Mouse (Mus musculus): ENCODE measurements around the gene 4921530L21Rik. TPM values are rescaled to one million over a fixed set of nuclear protein-coding genes. Genes with fewer than 3 reads are reported as not detected.

4921530L21Rik gene
- total RNA-seq, 1 experiment = not detected

- Histone ChIP-seq H3K27ac (ENCODE audit: insufficient read depth, low read depth, low read length, poor library complexity, severe bottlenecking) (no peak overlapping the region), H3K36me3 (ENCODE audit: control insufficient read depth, insufficient read depth, low read length, poor library complexity, severe bottlenecking) (no peaks in the 10 kb centered on the region), H3K4me3 (ENCODE audit: insufficient read depth in 1 of 2, low read depth in 1 of 2, low read length in 2 of 2, poor library complexity in 1 of 2, severe bottlenecking in 1 of 2) (no peak overlapping the region), H3K4me1 (ENCODE audit: control insufficient read depth in 2 of 2, insufficient read depth in 2 of 2, low read length in 2 of 2, poor library complexity in 1 of 2) (no peaks in the 10 kb centered on the region), H3K9ac (ENCODE audit: insufficient read depth, low read depth, low read length, poor library complexity, severe bottlenecking) (no peak overlapping the region), H3K9me3 (ENCODE audit: control insufficient read depth, insufficient read depth, low read depth, low read length) (no peaks in the 10 kb centered on the region)
- no peak for DNase-seq (ENCODE audit: low read depth, low spot score)
- TF ChIP-seq ZC3H11A (IDR thresholded peaks at IDR 0.05; ENCODE audit: borderline replicate concordance, low read depth, low read length) = no peak
- no peak for TF ChIP-seq HCFC1 (IDR thresholded peaks at IDR 0.05; ENCODE audit: borderline replicate concordance, insufficient read depth, low read length)
- no peak for TF ChIP-seq CHD2 (IDR thresholded peaks at IDR 0.05; ENCODE audit: low read depth, low read length)
- TF ChIP-seq ZNF384 (IDR thresholded peaks at IDR 0.05; ENCODE audit: low read depth, low read length) = no peak
- TF ChIP-seq MAFK (IDR thresholded peaks at IDR 0.05; ENCODE audit: insufficient read depth, low read depth, low read length) = no peak
- in situ Hi-C loops (cut with MboI; ENCODE audit: low sequenced_read_pairs in 2 of 2, unreplicated experiment in 2 of 2) = no loop called here
Observed at GRCm38 (mm10) chr14:95913293-95913692, 32.2 kb downstream of the 4921530L21Rik start.

GRCm38 (mm10) chr14:95926742-95927141, 45.7 kb downstream of the 4921530L21Rik start:
- no peaks in the 10 kb centered on the region for H3K36me3 ChIP-seq (ENCODE audit: control insufficient read depth, insufficient read depth, low read length, poor library complexity, severe bottlenecking)
- no peaks in the 10 kb centered on the region for H3K9me3 ChIP-seq (ENCODE audit: control insufficient read depth, insufficient read depth, low read depth, low read length)
- H3K4me1 ChIP-seq (ENCODE audit: control insufficient read depth in 2 of 2, insufficient read depth in 2 of 2, low read length in 2 of 2, poor library complexity in 1 of 2) = no peaks in the 10 kb centered on the region
- H3K9ac ChIP-seq (ENCODE audit: insufficient read depth, low read depth, low read length, poor library complexity, severe bottlenecking) = no peak overlapping the region
- in situ Hi-C loops (cut with MboI; ENCODE audit: low sequenced_read_pairs in 2 of 2, unreplicated experiment in 2 of 2) = loop anchor here in 1 of 2 experiments (25.0 kb wide), 1 partner anchor 986 kb away; no protein-coding TSS in a partner anchor
- H3K27ac ChIP-seq (ENCODE audit: insufficient read depth, low read depth, low read length, poor library complexity, severe bottlenecking) = no peak overlapping the region
- H3K4me3 ChIP-seq (ENCODE audit: insufficient read depth in 1 of 2, low read depth in 1 of 2, low read length in 2 of 2, poor library complexity in 1 of 2, severe bottlenecking in 1 of 2) = no peak overlapping the region
- DNase-seq (ENCODE audit: low read depth, low spot score) = no peak
- no peak for TF ChIP-seq MAFK (IDR thresholded peaks at IDR 0.05; ENCODE audit: insufficient read depth, low read depth, low read length)
- TF ChIP-seq CHD2 (IDR thresholded peaks at IDR 0.05; ENCODE audit: low read depth, low read length) = no peak

DNA sequence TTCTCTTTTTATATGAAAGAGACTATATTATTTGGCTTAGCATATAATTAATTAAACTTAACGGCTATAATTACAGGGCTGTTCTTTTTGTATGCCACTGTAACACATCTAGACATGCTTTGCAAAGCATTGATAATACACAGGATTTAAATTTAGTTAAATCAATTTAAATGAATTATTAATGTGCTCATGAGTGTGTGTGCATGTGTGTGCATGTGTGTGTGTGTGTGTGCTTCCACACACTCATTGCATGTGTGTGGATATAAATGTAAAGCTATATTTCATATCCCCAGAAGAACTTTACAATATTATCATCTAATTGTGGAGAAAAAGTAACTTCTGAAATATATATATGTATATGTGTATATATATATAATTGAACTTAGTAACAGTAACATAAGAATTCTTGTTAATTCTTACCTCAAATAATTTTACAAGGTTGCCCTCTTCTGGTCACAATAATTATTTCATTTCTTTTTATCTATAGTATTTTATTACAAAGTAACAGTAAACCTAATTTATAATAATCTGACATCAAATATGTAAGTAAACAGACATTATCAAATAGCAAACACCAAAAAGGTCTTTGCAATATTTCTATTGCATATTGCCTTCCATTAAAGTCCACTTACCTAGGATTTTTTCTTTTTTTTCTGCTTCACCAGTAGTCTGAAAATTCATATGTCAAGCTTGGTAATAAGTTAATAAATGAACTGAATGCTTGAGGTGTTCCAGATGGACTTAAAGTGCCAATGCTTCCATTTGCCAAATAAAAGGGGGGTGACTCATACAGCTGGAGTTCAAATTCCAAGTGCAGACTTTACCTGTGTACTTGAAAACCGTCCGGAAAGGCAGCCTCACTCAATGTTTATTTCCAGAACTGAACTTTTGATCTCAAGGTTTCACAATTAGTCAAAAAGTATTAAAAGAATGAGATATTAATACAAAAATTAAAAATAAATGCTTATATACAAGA, 47.0 kb downstream of the 4921530L21Rik start:
- no peak overlapping the region for H3K9ac ChIP-seq (ENCODE audit: insufficient read depth, low read depth, low read length, poor library complexity, severe bottlenecking)
- no peak overlapping the region for H3K4me3 ChIP-seq (ENCODE audit: insufficient read depth in 1 of 2, low read depth in 1 of 2, low read length in 2 of 2, poor library complexity in 1 of 2, severe bottlenecking in 1 of 2)
- H3K4me1 ChIP-seq (ENCODE audit: control insufficient read depth in 2 of 2, insufficient read depth in 2 of 2, low read length in 2 of 2, poor library complexity in 1 of 2) = no peaks in the 10 kb centered on the region
- no peaks in the 10 kb centered on the region for H3K9me3 ChIP-seq (ENCODE audit: control insufficient read depth, insufficient read depth, low read depth, low read length)
- no peaks in the 10 kb centered on the region for H3K36me3 ChIP-seq (ENCODE audit: control insufficient read depth, insufficient read depth, low read length, poor library complexity, severe bottlenecking)
- H3K27ac ChIP-seq (ENCODE audit: insufficient read depth, low read depth, low read length, poor library complexity, severe bottlenecking) = no peak overlapping the region
- TF ChIP-seq HCFC1 (IDR thresholded peaks at IDR 0.05; ENCODE audit: borderline replicate concordance, insufficient read depth, low read length) (no peak), CHD2 (IDR thresholded peaks at IDR 0.05; ENCODE audit: low read depth, low read length) (no peak), MAFK (IDR thresholded peaks at IDR 0.05; ENCODE audit: insufficient read depth, low read depth, low read length) (no peak), ZC3H11A (IDR thresholded peaks at IDR 0.05; ENCODE audit: borderline replicate concordance, low read depth, low read length) (no peak), ZNF384 (IDR thresholded peaks at IDR 0.05; ENCODE audit: low read depth, low read length) (no peak)
- in situ Hi-C loops (cut with MboI; ENCODE audit: low sequenced_read_pairs in 2 of 2, unreplicated experiment in 2 of 2) = loop anchor here in 1 of 2 experiments (25.0 kb wide), 1 partner anchor 984 kb away; no protein-coding TSS in a partner anchor
- no peak for DNase-seq (ENCODE audit: low read depth, low spot score)
